Mouse (Mus musculus) midbrain, embryonic 14.5 days (tissue): ENCODE data around the gene Sfxn3. TPM values are rescaled to one million over a fixed set of nuclear protein-coding genes. Genes with fewer than 3 reads are reported as not detected.

Experiments used
- ATAC-seq: fragments of 200-750 bp; cut with Nextera tagmentation; 2 replicates; pipeline ENCODE4 v1.8.0; 2017; ENCODE audit warnings: moderate number of reproducible peaks, moderate library complexity; ENCODE audit not compliant: low FRiP score, low TSS enrichment
- DNase-seq: peaks from one replicate; pipeline ENCODE4 v3.0.0-alpha.2; 2015
- H3K27ac ChIP-seq: fragments of 300-500 bp; sonication (generic); replicated peaks from 2 replicates; pipeline ENCODE4 v1.5.1; 2014; ENCODE audit warnings: mild to moderate bottlenecking, low read depth, low read length, moderate library complexity
- H3K27me3 ChIP-seq: fragments of 300-500 bp; sonication (generic); 2 replicates; pipeline ENCODE4 v1.6.1; 2014; ENCODE audit warnings: low read length, control low read depth, mixed read lengths; ENCODE audit not compliant: control insufficient read depth, insufficient read depth
- H3K36me3 ChIP-seq: fragments of 300-500 bp; sonication (generic); 2 replicates; pipeline ENCODE4 v1.6.1; 2014; ENCODE audit warnings: low read length, control low read depth; ENCODE audit not compliant: control insufficient read depth, insufficient read depth
- H3K4me1 ChIP-seq: fragments of 300-500 bp; sonication (generic); 2 replicates; pipeline ENCODE4 v1.6.1; 2014; ENCODE audit warnings: mild to moderate bottlenecking, antibody characterized with exemption, low read length, control low read depth; ENCODE audit not compliant: control insufficient read depth, insufficient read depth
- H3K4me2 ChIP-seq: fragments of 300-500 bp; sonication (generic); 2 replicates; pipeline ENCODE4 v1.6.1; 2014; ENCODE audit warnings: mild to moderate bottlenecking, low read length, moderate library complexity
- H3K4me3 ChIP-seq: fragments of 300-500 bp; sonication (generic); replicated peaks from 2 replicates; pipeline ENCODE4 v1.5.1; 2014; ENCODE audit warnings: low read depth, low read length
- H3K9ac ChIP-seq: fragments of 300-500 bp; sonication (generic); replicated peaks from 2 replicates; pipeline ENCODE4 v1.6.1; 2014; ENCODE audit warnings: mild to moderate bottlenecking, low read length, moderate library complexity
- H3K9me3 ChIP-seq: fragments of 300-500 bp; sonication (generic); 2 replicates; pipeline ENCODE4 v1.6.1; 2016; ENCODE audit warnings: low read length, control low read depth, mixed read lengths; ENCODE audit not compliant: control insufficient read depth
- WGBS: fragments of 180-500 bp; shearing (Covaris S2); extraction: QIAGEN DNeasy Blood & Tissue Kit; methylation state at CpG from one replicate; pipeline ENCODE4 v1.1.7; 2014; 5-methylcytosine and 5-hydroxymethylcytosine counted together
- polyA plus RNA-seq: library from polyadenylated mRNA; unstranded; fragments of >200 nt; fragmentation: Nextera tagmentation; extraction: Ambion mirVana; gene quantifications from 2 replicates; pipeline ENCODE4 v1.2.1, GENCODE M21; 2014

Sfxn3 gene
- polyA plus RNA-seq, 1 experiment from 2014 or later: 71.1 TPM

DNA sequence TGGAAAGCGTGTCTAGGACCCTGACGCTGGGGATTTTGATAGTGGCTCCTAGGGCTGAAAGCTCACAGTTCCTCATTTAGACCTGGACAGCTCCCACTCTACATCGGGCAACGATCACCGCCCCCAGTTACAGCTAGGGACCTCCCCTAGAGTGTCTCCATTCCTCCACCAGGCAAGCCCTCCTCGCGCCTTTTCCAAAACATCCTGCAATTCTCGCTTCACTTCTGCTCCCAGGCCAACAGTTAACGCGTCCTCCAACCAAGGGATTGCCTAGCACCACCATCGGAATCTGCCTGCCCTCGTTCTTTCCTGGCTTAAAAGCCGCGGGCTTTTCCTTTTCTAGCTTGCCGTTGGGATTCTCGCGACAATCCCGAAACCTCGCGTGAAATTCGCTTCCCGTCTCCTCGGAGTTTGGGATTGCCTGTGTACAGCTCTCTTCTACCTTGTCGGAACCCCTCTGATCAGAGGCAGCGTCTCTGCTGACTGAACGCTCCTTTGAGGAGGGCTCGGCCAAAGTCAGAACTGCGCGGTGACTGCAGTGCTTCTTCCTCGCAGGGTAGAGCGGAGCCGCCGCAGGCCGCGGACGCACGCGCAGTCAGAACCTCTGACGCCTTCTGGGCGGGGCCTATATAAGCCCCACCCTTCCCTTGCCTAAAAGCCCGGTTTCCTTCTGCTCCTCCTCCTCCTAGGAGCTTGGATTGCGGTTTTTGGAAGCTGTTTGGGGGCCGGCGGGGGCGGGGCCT, 27.4 kb downstream of the Sfxn3 start, which contains the start of gene Kazald1:
Gene Kazald1 (plus strand): TSS at position 662 of the 743 bp plus-strand sequence.
- Histone ChIP-seq H3K9ac (peak within 1 kb of the TSS; percentile 74), H3K4me3 (peak within 1 kb of the TSS; percentile 65), H3K4me2 (peak within 1 kb of the TSS; percentile 99), H3K27ac (peak within 1 kb of the TSS; percentile 92), H3K4me1 (peaks cover 12% of the 10 kb centered on the region; the same call in 1 of the 2 replicates), H3K9me3 (no peaks in the 10 kb centered on the region), H3K27me3 (peaks cover 43% of the 10 kb centered on the region), H3K36me3 (no peaks in the 10 kb centered on the region)
- WGBS: under 1% methylated on average over 45 of the region's 45 CpGs
- ATAC-seq (peak; percentile 85), DNase-seq (peak; percentile 96)

DNA sequence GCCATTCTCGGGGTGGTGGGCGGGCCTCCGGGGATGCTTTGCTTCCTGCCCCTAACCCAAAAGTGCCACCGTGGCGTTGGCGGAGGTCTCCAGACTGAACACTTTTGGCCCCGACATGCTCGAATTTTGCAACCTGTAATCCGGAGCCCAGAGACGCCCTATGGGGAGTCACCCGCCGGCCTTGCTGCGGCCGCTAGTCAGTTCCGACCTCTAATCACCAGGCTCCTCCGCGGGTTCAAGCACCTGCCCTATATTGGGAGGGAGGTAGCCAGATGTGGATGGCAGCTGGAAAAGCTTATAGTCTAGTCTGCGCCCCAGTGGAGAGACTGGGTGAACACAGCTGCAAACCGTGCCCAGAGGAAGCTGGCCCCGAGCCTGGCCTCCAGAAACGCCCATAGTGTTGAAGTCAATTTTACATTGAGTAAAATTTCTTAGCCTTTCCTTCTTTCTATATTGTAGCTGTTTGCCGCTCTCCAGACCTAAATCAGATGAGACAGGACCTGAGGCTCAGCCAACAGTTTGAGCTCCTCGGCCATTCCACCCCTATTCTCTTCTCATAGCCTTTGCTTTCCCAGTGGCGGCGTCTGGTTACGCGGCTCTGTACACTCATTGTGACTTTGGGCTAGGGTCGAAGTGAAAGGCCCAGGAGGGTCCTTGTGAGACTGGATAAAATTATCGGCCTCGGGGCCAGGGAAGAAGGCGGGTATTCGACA, 28.2 kb downstream of the Sfxn3 start:
- peaks cover 19% of the 10 kb centered on the region; the same call in 1 of the 2 replicates for H3K4me1 ChIP-seq
- H3K27me3 ChIP-seq: peaks cover 49% of the 10 kb centered on the region
- H3K36me3 ChIP-seq: no peaks in the 10 kb centered on the region
- ATAC-seq: peak; percentile 14; the same call in 1 of the 2 replicates
- H3K4me2 ChIP-seq: peak overlapping the region; percentile 99
- H3K9ac ChIP-seq: peak overlapping the region; percentile 74
- H3K4me3 ChIP-seq: peak overlapping the region; percentile 65
- under 1% methylated on average over 32 of the region's 32 CpGs for WGBS
- peak overlapping the region; percentile 92; the same call in 1 of the 2 replicates for H3K27ac ChIP-seq
- H3K9me3 ChIP-seq: no peaks in the 10 kb centered on the region
- DNase-seq: no peak

DNA sequence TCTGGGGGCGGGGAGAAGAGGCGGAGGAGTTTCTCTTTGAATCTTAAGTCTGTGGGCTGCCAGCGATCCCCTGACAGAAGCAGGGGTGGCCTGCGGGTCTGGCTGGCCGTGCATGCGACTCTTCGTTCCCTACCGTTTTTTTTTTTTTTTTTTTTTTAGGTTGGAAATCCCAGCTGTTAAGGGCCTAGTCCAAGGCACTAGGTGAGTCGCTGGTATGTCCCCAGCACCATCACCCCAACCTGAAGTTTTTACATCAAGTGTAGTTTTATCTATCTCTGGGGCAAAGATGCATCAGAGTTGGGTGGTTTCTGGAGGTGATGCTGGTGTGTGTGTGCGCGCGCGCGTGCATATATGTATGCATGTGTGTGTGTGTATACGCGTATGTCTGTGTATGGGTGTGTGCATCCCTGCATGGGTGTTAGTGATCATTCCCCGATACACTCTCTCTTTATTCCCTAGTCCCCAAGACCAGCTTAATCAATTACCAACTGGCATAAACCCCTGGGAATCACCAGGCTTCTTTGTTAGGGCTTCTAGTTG, 28.8 kb downstream of the Sfxn3 start:
- no peaks in the 10 kb centered on the region for H3K9me3 ChIP-seq
- H3K4me1 ChIP-seq: peaks cover 25% of the 10 kb centered on the region; the same call in 1 of the 2 replicates
- no peak overlapping the region for H3K9ac ChIP-seq
- H3K27me3 ChIP-seq: peaks cover 55% of the 10 kb centered on the region
- WGBS: 6% methylated on average over 17 of the region's 17 CpGs
- peak overlapping the region; percentile 99 for H3K4me2 ChIP-seq
- DNase-seq (peak; percentile 16), ATAC-seq (no peak)
- H3K27ac ChIP-seq: no peak overlapping the region
- no peaks in the 10 kb centered on the region for H3K36me3 ChIP-seq
- peak overlapping the region; percentile 65 for H3K4me3 ChIP-seq

DNA sequence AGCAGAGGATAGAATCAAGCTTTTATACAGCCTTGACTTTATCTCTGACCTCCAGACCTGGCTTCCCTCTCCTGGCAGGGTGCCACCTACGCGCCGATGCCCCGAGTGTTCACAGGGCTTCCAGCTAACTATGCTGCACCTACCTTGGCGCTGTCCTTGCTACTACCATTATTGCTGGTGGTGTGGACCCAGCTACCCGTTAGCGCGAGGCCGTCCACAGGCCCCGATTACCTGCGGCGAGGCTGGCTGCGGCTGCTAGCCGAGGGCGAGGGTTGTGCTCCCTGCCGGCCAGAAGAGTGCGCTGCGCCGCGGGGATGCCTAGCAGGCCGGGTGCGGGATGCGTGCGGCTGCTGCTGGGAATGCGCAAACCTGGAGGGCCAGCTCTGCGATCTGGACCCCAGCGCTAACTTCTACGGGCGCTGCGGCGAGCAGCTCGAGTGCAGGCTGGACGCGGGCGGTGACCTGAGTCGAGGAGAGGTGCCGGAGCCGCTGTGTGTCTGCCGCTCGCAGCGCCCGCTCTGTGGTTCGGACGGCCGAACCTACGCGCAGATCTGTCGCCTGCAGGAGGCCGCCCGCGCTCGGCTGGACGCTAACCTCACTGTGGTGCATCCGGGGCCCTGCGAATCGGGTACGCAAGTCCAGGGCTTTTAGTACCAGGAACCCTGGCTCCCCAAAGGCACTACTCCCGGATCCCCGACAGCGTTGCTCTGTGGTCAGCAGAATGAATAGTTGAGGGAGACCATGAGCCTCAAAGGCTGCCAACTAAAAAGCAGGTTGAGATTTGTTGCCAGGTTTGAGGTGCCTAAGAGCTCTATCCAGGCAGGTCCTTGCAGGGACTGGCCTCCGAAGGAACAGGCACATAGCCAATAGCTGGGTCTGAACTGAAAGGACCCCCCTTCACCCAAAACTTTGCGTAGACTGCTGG, 29.5 kb downstream of the Sfxn3 start:
- Histone ChIP-seq H3K27ac (no peak overlapping the region), H3K4me1 (peaks cover 26% of the 10 kb centered on the region; the same call in 1 of the 2 replicates), H3K9ac (peak overlapping the region; percentile 23; the same call in 1 of the 2 replicates), H3K9me3 (no peaks in the 10 kb centered on the region), H3K36me3 (no peaks in the 10 kb centered on the region), H3K27me3 (peaks cover 56% of the 10 kb centered on the region), H3K4me3 (peak overlapping the region; percentile 30), H3K4me2 (peak overlapping the region; percentile 54)
- ATAC-seq (no peak), DNase-seq (peak; percentile 78)
- WGBS: under 1% methylated on average over 62 of the region's 62 CpGs

DNA sequence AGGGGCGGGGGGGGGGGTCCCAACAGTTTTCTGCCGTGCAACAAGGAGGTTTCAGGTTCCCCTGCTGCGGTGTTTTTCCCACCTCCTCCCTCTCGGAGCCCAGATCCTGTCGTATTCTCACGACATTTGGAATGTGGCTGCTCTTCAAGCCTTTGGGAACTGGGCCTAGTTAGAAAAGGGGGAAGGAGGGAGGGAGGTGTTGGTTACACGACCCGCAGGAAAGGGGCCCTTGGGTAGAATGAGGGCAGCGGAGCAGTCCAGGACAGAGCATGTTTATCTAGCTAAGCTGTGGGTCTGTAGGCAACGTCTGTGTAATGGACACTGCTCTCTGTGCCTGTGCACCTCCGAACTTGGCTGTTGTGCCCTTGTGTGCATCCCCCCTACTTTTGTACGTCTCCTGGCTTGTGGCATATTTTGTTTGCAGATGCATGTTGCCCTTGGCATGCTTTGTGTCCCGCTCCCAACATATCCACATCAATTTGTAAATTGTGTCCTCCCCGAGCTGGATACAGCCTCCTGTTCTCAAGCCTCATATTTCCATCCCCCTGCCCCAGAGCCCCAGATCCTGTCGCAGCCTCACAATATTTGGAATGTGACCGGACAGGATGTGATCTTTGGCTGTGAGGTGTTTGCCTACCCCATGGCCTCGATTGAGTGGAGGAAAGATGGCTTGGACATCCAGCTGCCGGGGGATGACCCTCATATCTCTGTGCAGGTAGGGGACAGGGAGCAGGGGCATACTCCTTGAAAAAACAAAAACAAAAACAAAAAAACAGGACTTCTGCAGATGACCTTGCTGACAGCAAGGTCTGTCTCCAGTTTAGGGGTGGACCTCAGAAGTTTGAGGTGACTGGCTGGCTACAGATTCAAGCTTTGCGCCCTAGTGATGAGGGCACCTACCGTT, 30.7 kb downstream of the Sfxn3 start:
- H3K27me3 ChIP-seq: peaks cover 56% of the 10 kb centered on the region
- no peak for DNase-seq

DNA sequence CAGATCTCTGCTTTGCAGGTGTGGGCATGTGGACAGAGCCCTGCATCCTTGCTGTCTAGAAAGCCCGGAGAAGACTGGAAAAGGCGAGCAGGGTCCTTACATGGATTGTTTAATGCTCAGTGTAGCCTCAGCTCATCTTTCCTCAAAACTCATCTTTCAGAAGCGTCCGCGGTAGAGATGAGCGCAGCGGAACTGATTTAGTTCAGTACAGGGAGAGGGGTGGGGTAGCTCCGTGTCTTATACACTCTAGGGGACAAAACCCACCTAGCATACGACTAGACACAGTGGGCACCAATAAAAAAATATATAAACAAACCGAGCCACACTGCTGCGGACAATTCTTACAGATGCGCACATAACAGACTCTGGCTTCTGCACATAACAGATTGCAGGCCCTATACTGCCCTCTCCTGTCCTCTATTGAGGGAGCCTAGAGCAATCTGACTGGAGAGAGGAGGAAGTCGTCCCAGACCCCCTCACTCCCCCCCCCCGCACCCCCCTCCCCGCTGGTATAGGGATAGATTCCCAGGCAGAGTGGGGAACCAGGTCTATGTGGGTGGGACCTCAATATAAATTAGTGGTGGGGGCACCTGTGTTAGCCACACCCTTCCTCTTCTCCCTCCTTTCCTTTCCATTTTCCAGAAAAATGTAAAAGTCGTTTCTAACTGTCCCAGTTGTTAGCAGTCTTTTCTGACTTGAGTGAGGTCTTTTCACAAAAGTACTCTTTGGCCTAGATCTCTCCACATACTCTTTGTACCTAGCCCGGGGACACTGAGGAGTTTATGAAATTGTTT, 31.9 kb downstream of the Sfxn3 start:
- Histone ChIP-seq H3K36me3 (no peaks in the 10 kb centered on the region), H3K9ac (no peak overlapping the region), H3K4me2 (peak overlapping the region; percentile 56), H3K9me3 (no peaks in the 10 kb centered on the region), H3K27me3 (peaks cover 56% of the 10 kb centered on the region), H3K4me3 (peak overlapping the region; percentile 23), H3K4me1 (peaks cover 26% of the 10 kb centered on the region; the same call in 1 of the 2 replicates), H3K27ac (no peak overlapping the region)
- 5% methylated on average over 17 of the region's 17 CpGs for WGBS
- DNase-seq (peak; percentile 70), ATAC-seq (no peak)

More for the DNA sequence above, 30.7 kb downstream of the Sfxn3 start:
- Histone ChIP-seq H3K9me3 (no peaks in the 10 kb centered on the region), H3K4me1 (peaks cover 26% of the 10 kb centered on the region; the same call in 1 of the 2 replicates), H3K9ac (no peak overlapping the region), H3K4me2 (no peak overlapping the region), H3K27ac (no peak overlapping the region), H3K36me3 (no peaks in the 10 kb centered on the region), H3K4me3 (no peak overlapping the region)
- 7% methylated on average over 20 of the region's 20 CpGs for WGBS
- ATAC-seq: no peak
